Mouse (Mus musculus) embryonic facial prominence, embryonic 11.5 days (tissue): ENCODE results near the gene Ror2. TPM values are rescaled to one million over a fixed set of nuclear protein-coding genes. Genes with fewer than 3 reads are reported as not detected.

Source experiments
- ATAC-seq: fragments of 200-750 bp; cut with Nextera tagmentation; replicated peaks from 2 replicates; pipeline ENCODE4 v1.8.0; 2017; ENCODE audit warnings: low read depth; ENCODE audit not compliant: insufficient number of reproducible peaks, low FRiP score, low TSS enrichment
- DNase-seq: peaks from one replicate; pipeline ENCODE4 v3.0.0-alpha.2; 2015; ENCODE audit warnings: low spot score
- H3K27ac ChIP-seq: fragments of 300-500 bp; sonication (generic); replicated peaks from 2 replicates; pipeline ENCODE4 v1.5.1; 2014; ENCODE audit warnings: mild to moderate bottlenecking, low read depth, low read length, control low read depth
- H3K27me3 ChIP-seq: fragments of 300-500 bp; sonication (generic); 2 replicates; pipeline ENCODE4 v1.6.1; 2014; ENCODE audit warnings: mild to moderate bottlenecking, low read length, moderate library complexity, mixed read lengths; ENCODE audit not compliant: control insufficient read depth, insufficient read depth
- H3K36me3 ChIP-seq: fragments of 300-500 bp; sonication (generic); replicated peaks from 2 replicates; pipeline ENCODE4 v1.6.1; 2014; ENCODE audit warnings: low read depth, mild to moderate bottlenecking, low read length, moderate library complexity, mixed read lengths; ENCODE audit not compliant: control insufficient read depth, insufficient read depth
- H3K4me1 ChIP-seq: fragments of 300-500 bp; sonication (generic); 2 replicates; pipeline ENCODE4 v1.6.1; 2014; ENCODE audit warnings: low read length, mixed read lengths; ENCODE audit not compliant: control insufficient read depth, insufficient read depth
- H3K4me2 ChIP-seq: fragments of 300-500 bp; sonication (generic); 2 replicates; pipeline ENCODE4 v1.6.1; 2014; ENCODE audit warnings: low read depth, mild to moderate bottlenecking, control low read depth, low read length, moderate library complexity
- H3K4me3 ChIP-seq: fragments of 300-500 bp; sonication (generic); 2 replicates; pipeline ENCODE4 v1.5.1; 2014; ENCODE audit warnings: low read depth, low read length, control low read depth
- H3K9ac ChIP-seq: fragments of 300-500 bp; sonication (generic); replicated peaks from 2 replicates; pipeline ENCODE4 v1.6.1; 2014; ENCODE audit warnings: mild to moderate bottlenecking, control low read depth, low read length
- H3K9me3 ChIP-seq: fragments of 300-500 bp; sonication (generic); replicated peaks from 2 replicates; pipeline ENCODE4 v1.6.1; 2016; ENCODE audit warnings: mild to moderate bottlenecking, low read length, inconsistent platforms, mixed read lengths; ENCODE audit not compliant: control insufficient read depth
- WGBS: fragments of 180-500 bp; shearing (Covaris S2); extraction: QIAGEN DNeasy Blood & Tissue Kit; methylation state at CpG from one replicate; pipeline ENCODE4 v1.1.7; 2014; 5-methylcytosine and 5-hydroxymethylcytosine counted together
- polyA plus RNA-seq: library from polyadenylated mRNA; unstranded; fragments of >200 nt; fragmentation: Nextera tagmentation; extraction: Ambion mirVana; gene quantifications from 2 replicates; pipeline ENCODE4 v1.2.1, GENCODE M21; 2014

Gene Ror2
- polyA plus RNA-seq, 1 experiment from 2014 or later = 10.2 TPM

DNA sequence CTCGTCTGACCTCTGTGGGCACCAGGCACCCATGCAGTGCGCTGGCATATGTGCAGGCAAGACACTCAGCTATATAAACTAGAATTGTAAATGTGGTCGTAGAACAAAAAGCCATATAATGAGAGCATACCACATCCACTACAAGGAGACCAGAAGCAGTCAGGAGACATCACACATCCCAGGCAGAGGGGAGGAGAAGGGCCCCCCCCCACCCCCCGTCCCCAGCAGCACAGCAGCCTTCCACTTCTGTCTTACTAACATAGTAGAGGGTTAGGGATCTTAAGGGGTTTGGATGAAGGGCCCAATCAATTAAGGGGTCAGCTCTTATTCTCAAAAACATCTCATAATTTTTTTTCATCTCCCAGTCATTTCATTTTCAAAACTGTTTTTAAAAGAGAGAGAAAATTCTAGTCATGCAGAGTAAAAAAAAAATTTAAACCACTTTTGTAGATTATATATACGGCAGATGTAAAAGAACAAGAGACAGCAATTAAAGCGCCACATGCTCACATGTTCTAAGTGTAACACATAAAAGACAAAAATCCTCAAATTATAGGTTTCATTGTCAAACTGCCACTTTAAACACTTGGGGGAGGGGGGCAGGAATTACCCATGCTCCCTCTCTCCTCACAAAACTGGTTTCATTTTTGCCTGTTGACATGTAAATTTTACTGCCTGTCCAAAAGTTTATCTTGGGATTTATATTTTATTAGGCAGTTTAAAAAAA is 89.8 kb downstream of the Ror2 start:
- H3K4me3 ChIP-seq = no peak overlapping the region
- DNase-seq (no peak), ATAC-seq (no peak)
- H3K4me2 ChIP-seq = no peak overlapping the region
- no peak overlapping the region for H3K9ac ChIP-seq
- peaks cover 9% of the 10 kb centered on the region for H3K4me1 ChIP-seq
- WGBS = 73% methylated on average over 6 of the region's 6 CpGs
- no peaks in the 10 kb centered on the region for H3K27me3 ChIP-seq
- H3K36me3 ChIP-seq = no peaks in the 10 kb centered on the region
- no peak overlapping the region for H3K27ac ChIP-seq
- H3K9me3 ChIP-seq = no peaks in the 10 kb centered on the region

DNA sequence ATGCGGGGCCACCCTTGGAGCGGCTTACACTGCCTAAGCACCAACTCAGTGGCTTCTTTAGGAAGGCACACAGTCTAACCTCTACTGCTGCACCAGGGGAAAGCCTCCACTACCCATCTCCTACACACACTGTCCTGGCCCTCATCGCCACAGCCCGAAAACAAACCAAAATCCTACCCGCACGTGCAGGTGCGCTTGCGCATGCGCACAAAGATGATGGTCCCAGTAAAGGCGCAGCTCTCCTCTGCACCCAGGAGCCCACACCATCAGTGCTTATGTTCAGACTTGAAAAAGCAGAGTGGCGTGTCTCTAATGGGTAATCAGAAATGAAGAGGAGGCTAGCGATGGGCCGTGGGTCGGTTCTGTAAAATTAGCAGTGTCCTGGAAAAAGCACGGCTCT is 91.6 kb downstream of the Ror2 start:
- Histone ChIP-seq H3K27me3 (no peaks in the 10 kb centered on the region), H3K9me3 (no peaks in the 10 kb centered on the region), H3K4me2 (no peak overlapping the region), H3K4me3 (no peak overlapping the region), H3K9ac (no peak overlapping the region), H3K36me3 (no peaks in the 10 kb centered on the region), H3K4me1 (peaks cover 9% of the 10 kb centered on the region), H3K27ac (no peak overlapping the region)
- WGBS = 89% methylated on average over 15 of the region's 15 CpGs
- ATAC-seq = no peak
- no peak for DNase-seq

DNA sequence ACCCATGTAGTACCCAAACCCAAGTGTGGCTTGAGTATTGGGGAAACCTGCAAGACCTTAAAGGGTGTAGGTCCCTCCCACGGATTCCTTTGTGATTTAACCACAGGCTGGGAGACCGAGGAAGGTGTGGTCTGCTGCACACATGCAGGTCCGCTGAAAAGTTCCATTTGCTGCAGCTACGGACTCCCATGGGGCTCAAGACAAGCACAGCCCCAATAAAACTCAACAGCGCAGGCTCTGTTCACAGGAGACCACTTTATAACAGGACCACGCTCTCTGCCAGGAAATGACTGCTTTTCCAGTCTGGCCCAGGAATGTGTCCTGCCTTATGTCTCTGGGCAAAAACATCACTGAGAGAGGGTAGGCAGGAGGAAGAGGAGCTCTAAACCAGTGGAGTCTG is 92.2 kb downstream of the Ror2 start:
- Histone ChIP-seq H3K4me1 (peaks cover 9% of the 10 kb centered on the region), H3K4me3 (no peak overlapping the region), H3K9ac (no peak overlapping the region), H3K27ac (no peak overlapping the region), H3K4me2 (no peak overlapping the region), H3K36me3 (no peaks in the 10 kb centered on the region), H3K27me3 (no peaks in the 10 kb centered on the region), H3K9me3 (no peaks in the 10 kb centered on the region)
- WGBS = 36% methylated on average over 6 of the region's 6 CpGs
- ATAC-seq (no peak), DNase-seq (no peak)

DNA sequence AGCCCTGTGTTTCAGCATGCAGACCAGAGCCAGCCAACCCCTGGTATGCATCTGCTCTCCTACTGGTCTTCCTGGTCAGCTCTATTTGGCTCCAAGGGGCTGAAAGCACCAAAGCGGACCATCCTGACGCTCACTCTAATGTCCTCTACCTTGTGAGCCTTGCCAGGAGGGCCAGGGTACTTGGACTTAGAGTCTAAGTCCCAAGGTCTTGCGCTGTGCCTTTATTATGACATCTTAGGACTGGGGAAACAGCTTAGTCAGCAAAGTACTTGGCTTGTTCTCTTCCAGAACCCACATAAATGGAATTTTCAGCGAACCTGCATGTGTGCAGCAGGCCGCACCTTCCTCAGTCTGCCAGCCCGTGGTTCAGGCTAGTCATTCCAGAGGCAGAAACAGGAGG is 93.6 kb downstream of the Ror2 start:
- Histone ChIP-seq H3K9ac (no peak overlapping the region), H3K36me3 (no peaks in the 10 kb centered on the region), H3K9me3 (no peaks in the 10 kb centered on the region), H3K27ac (no peak overlapping the region), H3K4me2 (no peak overlapping the region), H3K4me3 (no peak overlapping the region), H3K27me3 (no peaks in the 10 kb centered on the region), H3K4me1 (peaks cover 5% of the 10 kb centered on the region)
- no peak for DNase-seq
- 88% methylated on average over 6 of the region's 6 CpGs for WGBS
- ATAC-seq = no peak

DNA sequence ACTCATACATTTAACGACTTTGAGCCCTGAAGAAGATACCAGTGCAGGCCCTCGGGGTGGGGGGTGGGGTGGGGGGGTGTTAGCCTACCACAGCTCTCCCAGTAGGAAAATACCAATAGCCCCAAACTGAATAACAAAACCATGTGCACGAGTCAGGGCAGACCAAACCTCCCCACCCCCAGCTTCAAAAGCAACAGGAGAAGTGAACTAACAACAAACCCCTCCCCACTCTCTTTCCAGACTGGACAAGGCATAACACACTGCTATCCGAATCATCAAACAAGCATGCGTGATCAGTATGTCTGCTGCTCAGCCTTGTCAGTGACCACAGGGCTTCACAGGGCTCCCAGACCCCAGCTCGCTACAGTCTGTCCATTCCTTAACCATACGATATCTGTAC is 94.3 kb downstream of the Ror2 start:
- Histone ChIP-seq H3K27me3 (no peaks in the 10 kb centered on the region), H3K4me1 (peaks cover under 1% of the 10 kb centered on the region), H3K36me3 (no peaks in the 10 kb centered on the region), H3K9ac (no peak overlapping the region), H3K27ac (no peak overlapping the region), H3K4me3 (no peak overlapping the region), H3K9me3 (no peaks in the 10 kb centered on the region), H3K4me2 (no peak overlapping the region)
- WGBS = 56% methylated on average over 7 of the region's 7 CpGs
- DNase-seq (no peak), ATAC-seq (no peak)

DNA sequence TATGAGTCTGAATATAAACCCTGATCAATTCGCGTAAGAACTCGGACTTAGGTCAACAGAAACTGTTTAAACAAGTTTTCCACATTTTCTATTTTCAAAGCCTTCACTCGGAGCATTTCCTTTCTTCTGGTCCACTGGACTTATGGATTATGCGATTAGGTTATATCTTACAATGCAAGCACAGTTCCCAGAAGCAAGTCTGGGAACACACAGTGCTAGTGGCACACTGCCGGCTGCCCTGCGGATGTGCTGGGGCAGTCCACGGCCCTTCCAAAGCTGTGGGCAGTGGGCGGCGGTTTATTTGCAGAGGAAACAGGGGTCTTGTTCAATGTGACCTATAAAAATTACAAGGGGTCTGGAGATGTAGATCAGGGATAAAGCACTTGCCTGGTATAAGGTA is 97.0 kb downstream of the Ror2 start:
- Histone ChIP-seq H3K4me3 (no peak overlapping the region), H3K4me1 (no peaks in the 10 kb centered on the region; the same call in none of the 2 replicates), H3K9me3 (no peaks in the 10 kb centered on the region), H3K9ac (no peak overlapping the region), H3K36me3 (no peaks in the 10 kb centered on the region), H3K27me3 (no peaks in the 10 kb centered on the region), H3K27ac (no peak overlapping the region), H3K4me2 (no peak overlapping the region)
- WGBS = 73% methylated on average over 10 of the region's 10 CpGs
- DNase-seq (no peak), ATAC-seq (no peak)

DNA sequence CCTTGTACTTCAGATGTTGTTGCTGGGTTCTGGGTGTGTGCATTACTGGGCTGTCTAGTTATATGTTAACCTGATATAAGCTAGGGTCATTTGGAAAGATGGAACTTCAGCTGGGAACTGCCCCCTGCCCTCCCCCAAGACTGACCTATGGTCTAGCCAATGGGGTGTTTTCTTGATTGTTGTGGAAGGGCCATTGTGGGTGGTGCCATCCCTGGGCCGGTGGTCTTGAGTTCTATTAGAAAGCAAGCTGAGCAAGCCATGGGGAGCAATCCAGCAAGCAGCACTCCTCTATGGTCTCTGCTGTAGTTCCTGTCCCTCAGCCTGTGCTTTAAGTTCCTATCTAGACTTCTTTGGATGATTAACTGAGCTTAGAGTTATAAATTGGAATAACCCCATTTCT is 101.1 kb downstream of the Ror2 start:
- Histone ChIP-seq H3K9me3 (no peaks in the 10 kb centered on the region), H3K9ac (no peak overlapping the region), H3K27ac (no peak overlapping the region), H3K36me3 (no peaks in the 10 kb centered on the region), H3K4me3 (no peak overlapping the region), H3K27me3 (no peaks in the 10 kb centered on the region), H3K4me1 (peaks cover 4% of the 10 kb centered on the region), H3K4me2 (no peak overlapping the region)
- no peak for DNase-seq
- no peak for ATAC-seq
- 50% methylated on average over 1 of the region's 1 CpGs for WGBS

DNA sequence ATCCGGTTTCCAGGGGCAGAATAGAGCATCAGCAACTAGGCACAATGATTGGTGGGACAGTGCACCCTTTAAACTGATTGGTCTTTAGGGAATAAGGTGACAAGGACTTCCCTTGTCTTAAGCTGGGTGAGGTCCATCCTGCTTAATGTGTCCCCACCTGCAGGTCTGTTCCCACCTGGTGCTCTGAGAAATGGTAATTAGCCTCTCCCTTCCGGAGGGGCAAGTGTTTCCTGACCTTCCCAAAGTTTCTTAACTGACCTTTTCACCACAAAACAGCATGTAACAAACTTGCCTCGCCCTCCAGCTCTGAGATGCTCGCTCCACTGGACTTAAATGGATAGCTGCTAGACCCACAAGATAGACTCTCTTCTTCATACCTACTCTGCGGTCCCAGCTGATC is 101.8 kb downstream of the Ror2 start:
- DNase-seq = no peak
- H3K4me3 ChIP-seq = no peak overlapping the region
- no peaks in the 10 kb centered on the region for H3K27me3 ChIP-seq
- no peak overlapping the region for H3K4me2 ChIP-seq
- H3K27ac ChIP-seq = peak overlapping the region; percentile 71
- H3K36me3 ChIP-seq = no peaks in the 10 kb centered on the region
- ATAC-seq = no peak
- no peak overlapping the region for H3K9ac ChIP-seq
- peaks cover 4% of the 10 kb centered on the region for H3K4me1 ChIP-seq
- WGBS = 40% methylated on average over 5 of the region's 5 CpGs
- no peaks in the 10 kb centered on the region for H3K9me3 ChIP-seq
